Mouse (Mus musculus) hindlimb bud, embryonic 11.5 days (tissue): ENCODE results near the gene Smad5.

Experiments used
- DNase-seq: peaks from one replicate; pipeline ENCODE4 v3.0.0-alpha.2; 2012; ENCODE audit warnings: low read depth, low spot score; ENCODE audit errors: extremely low spot score

Smad5 gene

GRCm38 (mm10) chr13:56702469-56703221 lies at the start of gene Smad5:
Gene Smad5 (plus strand): TSS chr13:56703010.
- DNase-seq, result no peak

GRCm38 (mm10) chr13:56654176-56654575 lies 48.6 kb upstream of the Smad5 start:
- no peak for DNase-seq

- peak; percentile 72 for DNase-seq
These were observed 44.8 kb upstream of the Smad5 start for GRCm38 (mm10) chr13:56657946-56658512.

- no peak for DNase-seq
These were observed 43.9 kb upstream of the Smad5 start for GRCm38 (mm10) chr13:56658931-56659330.

GRCm38 (mm10) chr13:56661914-56662621 lies 40.7 kb upstream of the Smad5 start:
- no peak for DNase-seq

GRCm38 (mm10) chr13:56664256-56665170 lies 38.3 kb upstream of the Smad5 start:
- no peak for DNase-seq

GRCm38 (mm10) chr13:56671206-56671605 lies 31.6 kb upstream of the Smad5 start:
- no peak for DNase-seq

GRCm38 (mm10) chr13:56677731-56678130 lies 25.1 kb upstream of the Smad5 start:
- DNase-seq, result no peak

GRCm38 (mm10) chr13:56678188-56678787 lies 24.5 kb upstream of the Smad5 start:
- no peak for DNase-seq

GRCm38 (mm10) chr13:56678826-56679504 lies 23.8 kb upstream of the Smad5 start:
- no peak for DNase-seq

GRCm38 (mm10) chr13:56681924-56682323 lies 20.9 kb upstream of the Smad5 start:
- no peak for DNase-seq

- no peak for DNase-seq
These were observed 20.5 kb upstream of the Smad5 start for GRCm38 (mm10) chr13:56682326-56682725.

- DNase-seq, result no peak
These were observed 19.5 kb upstream of the Smad5 start for GRCm38 (mm10) chr13:56683306-56683705.

- DNase-seq, result no peak
These were observed 10.8 kb upstream of the Smad5 start for GRCm38 (mm10) chr13:56692011-56692410.

- no peak for DNase-seq
These were observed 10.2 kb upstream of the Smad5 start for GRCm38 (mm10) chr13:56692644-56693043.

GRCm38 (mm10) chr13:56695701-56696100 lies 7.1 kb upstream of the Smad5 start:
- no peak for DNase-seq

GRCm38 (mm10) chr13:56696699-56697098 lies 6.1 kb upstream of the Smad5 start:
- no peak for DNase-seq

GRCm38 (mm10) chr13:56697171-56697570 lies 5.6 kb upstream of the Smad5 start:
- no peak for DNase-seq

- no peak for DNase-seq
These were observed 4.4 kb upstream of the Smad5 start for GRCm38 (mm10) chr13:56698391-56698790.

GRCm38 (mm10) chr13:56699370-56699769 lies 3.4 kb upstream of the Smad5 start:
- no peak for DNase-seq
